Mouse (Mus musculus) lung, adult 2 months (tissue): ENCODE data around the gene Tsku. TPM values are rescaled to one million over a fixed set of nuclear protein-coding genes. Genes with fewer than 3 reads are reported as not detected.

Source experiments
- DNase-seq: peaks from one replicate; pipeline ENCODE4 v3.0.0; 2022
- H3K4me1 ChIP-seq: fragments of 200-500 bp; 2 replicates; pipeline ENCODE4 v1.6.1; 2011; ENCODE audit warnings: low read length; ENCODE audit not compliant: control insufficient read depth, insufficient read depth
- H3K4me3 ChIP-seq: fragments of 200-500 bp; replicated peaks from 2 replicates; pipeline ENCODE3; 2011; ENCODE audit warnings: low read depth, mild to moderate bottlenecking, control low read depth, low read length; ENCODE audit errors: extremely low read depth
- CTCF ChIP-seq: fragments of 200-500 bp; IDR thresholded peaks from 2 replicates; pipeline ENCODE4 v1.5.1; 2011; ENCODE audit warnings: mild to moderate bottlenecking, low read length, control low read depth; ENCODE audit not compliant: insufficient read depth
- POLR2A ChIP-seq: fragments of 200-500 bp; IDR thresholded peaks from 2 replicates; pipeline ENCODE4 v1.6.1; 2011; ENCODE audit warnings: low read depth, mild to moderate bottlenecking, control low read depth, low read length, borderline replicate concordance; ENCODE audit errors: extremely low read depth
- WGBS: fragments of 180-500 bp; shearing (Covaris S2); methylation state at CpG from one replicate; pipeline ENCODE4 v1.1.7; 2018; 5-methylcytosine and 5-hydroxymethylcytosine counted together
- polyA plus RNA-seq: library from polyadenylated mRNA; depleted of rRNA; stranded (reverse); fragments of >200 nt; gene quantifications from 2 replicates; pipeline ENCODE4 v1.2.3, GENCODE M21; 2012

The Tsku gene
- polyA plus RNA-seq, 1 experiment = 29.3 TPM

- DNase-seq = no peak
- whole genome bisulfite sequencing = 32% methylated on average over 2 of the region's 2 CpGs
- no peak overlapping the region for H3K4me3 ChIP-seq
- TF ChIP-seq POLR2A (no peak), CTCF (no peak)
- H3K4me1 ChIP-seq = peaks cover 26% of the 10 kb centered on the region
These were observed 30.6 kb downstream of the Tsku start for GRCm38 (mm10) chr7:98330375-98331002.

GRCm38 (mm10) chr7:98329651-98330374, 31.3 kb downstream of the Tsku start:
- Histone ChIP-seq H3K4me3 (no peak overlapping the region), H3K4me1 (peaks cover 24% of the 10 kb centered on the region)
- TF ChIP-seq POLR2A (no peak), CTCF (no peak)
- no peak for DNase-seq
- 43% methylated on average over 7 of the region's 7 CpGs for WGBS

GRCm38 (mm10) chr7:98328311-98328710, 32.8 kb downstream of the Tsku start:
- 39% methylated on average over 2 of the region's 2 CpGs for WGBS
- DNase-seq = no peak
- TF ChIP-seq POLR2A (no peak), CTCF (no peak)
- Histone ChIP-seq H3K4me1 (peaks cover 25% of the 10 kb centered on the region), H3K4me3 (no peak overlapping the region)

GRCm38 (mm10) chr7:98326051-98326450, 35.1 kb downstream of the Tsku start:
- TF ChIP-seq POLR2A = no peak
- TF ChIP-seq CTCF = no peak
- peaks cover 17% of the 10 kb centered on the region for H3K4me1 ChIP-seq
- DNase-seq = no peak
- no peak overlapping the region for H3K4me3 ChIP-seq
- WGBS = 63% methylated on average over 7 of the region's 7 CpGs

GRCm38 (mm10) chr7:98324228-98324627, 36.9 kb downstream of the Tsku start:
- TF ChIP-seq CTCF = no peak
- no peak for TF ChIP-seq POLR2A
- Histone ChIP-seq H3K4me3 (no peak overlapping the region), H3K4me1 (peaks cover 8% of the 10 kb centered on the region)
- 47% methylated on average over 1 of the region's 1 CpGs for WGBS
- DNase-seq = no peak

GRCm38 (mm10) chr7:98323288-98324019, 37.7 kb downstream of the Tsku start:
- WGBS = 53% methylated on average over 5 of the region's 5 CpGs
- peaks cover 8% of the 10 kb centered on the region for H3K4me1 ChIP-seq
- DNase-seq = no peak
- TF ChIP-seq CTCF (no peak), POLR2A (no peak)
- H3K4me3 ChIP-seq = no peak overlapping the region

- no peak for TF ChIP-seq POLR2A
- TF ChIP-seq CTCF = no peak
- DNase-seq = no peak
- WGBS = 65% methylated on average over 3 of the region's 3 CpGs
- Histone ChIP-seq H3K4me1 (peaks cover 8% of the 10 kb centered on the region), H3K4me3 (no peak overlapping the region)
These were observed 38.7 kb downstream of the Tsku start for GRCm38 (mm10) chr7:98322415-98322814.

GRCm38 (mm10) chr7:98321083-98321482, 40.0 kb downstream of the Tsku start, which contains the start of gene Acer3:
Gene Acer3 (minus strand): TSS chr7:98321208.
- peaks cover 5% of the 10 kb centered on the region; the same call in 1 of the 2 replicates for H3K4me1 ChIP-seq
- no peak for DNase-seq
- no peak within 1 kb of the TSS for H3K4me3 ChIP-seq
- no peak for TF ChIP-seq POLR2A
- no peak for TF ChIP-seq CTCF
- 82% methylated on average over 2 of the region's 2 CpGs for WGBS

GRCm38 (mm10) chr7:98320006-98320556, 41.0 kb downstream of the Tsku start:
- WGBS = 88% methylated on average over 7 of the region's 7 CpGs

More at GRCm38 (mm10) chr7:98320006-98320556, 41.0 kb downstream of the Tsku start:
- DNase-seq = no peak
- H3K4me1 ChIP-seq = peaks cover 5% of the 10 kb centered on the region; the same call in 1 of the 2 replicates
- no peak for TF ChIP-seq CTCF
- TF ChIP-seq POLR2A = no peak
- no peak overlapping the region for H3K4me3 ChIP-seq
